Mouse (Mus musculus): ENCODE measurements around the gene Pabpn1. TPM values are rescaled to one million over a fixed set of nuclear protein-coding genes. Genes with fewer than 3 reads are reported as not detected.
A peak's percentile ranks its signal among the peaks of the same experiment; 100 is the strongest.

The Pabpn1 gene
- 19.7 and 36.0 TPM in 2 replicates for polyA plus RNA-seq (2012; rRNA removed)

GRCm38 (mm10) chr14:54892200-54892599 is at the start of gene Pabpn1:
Pabpn1 (plus strand) TSS chr14:54892500.
- Histone ChIP-seq H3K27me3 (ENCODE audit: control insufficient read depth, insufficient read depth, low read length) (no peaks in the 10 kb centered on the region), H3K27ac (ENCODE audit: insufficient read depth, low read depth, low read length) (peak within 1 kb of the TSS; percentile 35; the same call in 1 of the 2 replicates), H3K4me3 (ENCODE audit: low read depth, low read length) (no peak within 1 kb of the TSS), H3K4me1 (ENCODE audit: control insufficient read depth, insufficient read depth, insufficient read length, low read length) (peaks cover 2% of the 10 kb centered on the region; the same call in 1 of the 2 replicates), H3K36me3 (ENCODE audit: control insufficient read depth, insufficient read depth, low read length) (peaks cover 11% of the 10 kb centered on the region)
- WGBS: 93% methylated on average over 3 of the region's 3 CpGs
- TF ChIP-seq POLR2A (IDR thresholded peaks at IDR 0.05; ENCODE audit: low read depth, low read length) (no peak), CTCF (IDR thresholded peaks at IDR 0.05; ENCODE audit: extremely low read depth, insufficient read length, insufficient replicate concordance, low read depth, low read length) (no peak)

DNA sequence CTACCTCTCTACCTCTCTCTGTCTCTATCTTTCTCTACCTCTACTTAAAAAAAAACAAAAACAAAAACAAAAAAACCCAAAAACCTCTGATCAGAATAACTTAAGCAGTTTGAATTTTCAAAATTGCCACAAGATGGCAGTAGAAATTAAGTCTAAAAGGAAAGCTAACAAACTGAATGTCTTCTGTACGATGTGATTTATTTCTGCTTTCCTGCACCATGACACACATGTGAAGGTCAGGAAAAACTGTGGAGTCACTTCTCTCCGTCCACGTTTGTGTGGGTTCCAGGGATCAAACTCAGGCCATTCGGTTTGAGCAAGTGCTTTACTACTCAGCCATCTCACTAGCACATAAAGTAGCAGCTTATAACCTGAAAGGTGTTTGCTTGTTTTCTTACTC is 48.8 kb upstream of the Pabpn1 start:
- Histone ChIP-seq H3K27me3 (ENCODE audit: control insufficient read depth, insufficient read depth, low read length) (no peaks in the 10 kb centered on the region), H3K27ac (ENCODE audit: insufficient read depth, low read depth, low read length) (no peak overlapping the region), H3K4me3 (ENCODE audit: low read depth, low read length) (no peak overlapping the region), H3K4me1 (ENCODE audit: control insufficient read depth, insufficient read depth, insufficient read length, low read length) (no peaks in the 10 kb centered on the region), H3K36me3 (ENCODE audit: control insufficient read depth, insufficient read depth, low read length) (no peaks in the 10 kb centered on the region)
- TF ChIP-seq POLR2A (IDR thresholded peaks at IDR 0.05; ENCODE audit: low read depth, low read length) (no peak), CTCF (IDR thresholded peaks at IDR 0.05; ENCODE audit: extremely low read depth, insufficient read length, insufficient replicate concordance, low read depth, low read length) (no peak)
- WGBS: 2% methylated on average over 4 of the region's 4 CpGs

- Histone ChIP-seq H3K4me1 (ENCODE audit: control insufficient read depth, insufficient read depth, insufficient read length, low read length) (no peaks in the 10 kb centered on the region), H3K4me3 (ENCODE audit: low read depth, low read length) (no peak overlapping the region), H3K27me3 (ENCODE audit: control insufficient read depth, insufficient read depth, low read length) (no peaks in the 10 kb centered on the region), H3K36me3 (ENCODE audit: control insufficient read depth, insufficient read depth, low read length) (peaks cover 4% of the 10 kb centered on the region), H3K27ac (ENCODE audit: insufficient read depth, low read depth, low read length) (no peak overlapping the region)
- WGBS: 86% methylated on average over 3 of the region's 3 CpGs
- TF ChIP-seq CTCF (IDR thresholded peaks at IDR 0.05; ENCODE audit: extremely low read depth, insufficient read length, insufficient replicate concordance, low read depth, low read length): no peak
- TF ChIP-seq POLR2A (IDR thresholded peaks at IDR 0.05; ENCODE audit: low read depth, low read length): no peak
These were observed 36.6 kb upstream of the Pabpn1 start for GRCm38 (mm10) chr14:54855726-54856125.

GRCm38 (mm10) chr14:54856703-54857102 is 35.6 kb upstream of the Pabpn1 start:
- no peak for TF ChIP-seq CTCF (IDR thresholded peaks at IDR 0.05; ENCODE audit: extremely low read depth, insufficient read length, insufficient replicate concordance, low read depth, low read length)
- no peak for TF ChIP-seq POLR2A (IDR thresholded peaks at IDR 0.05; ENCODE audit: low read depth, low read length)
- Histone ChIP-seq H3K27ac (ENCODE audit: insufficient read depth, low read depth, low read length) (no peak overlapping the region), H3K4me1 (ENCODE audit: control insufficient read depth, insufficient read depth, insufficient read length, low read length) (no peaks in the 10 kb centered on the region), H3K27me3 (ENCODE audit: control insufficient read depth, insufficient read depth, low read length) (no peaks in the 10 kb centered on the region), H3K4me3 (ENCODE audit: low read depth, low read length) (no peak overlapping the region), H3K36me3 (ENCODE audit: control insufficient read depth, insufficient read depth, low read length) (peaks cover 4% of the 10 kb centered on the region)
- whole genome bisulfite sequencing: 83% methylated on average over 7 of the region's 7 CpGs

DNA sequence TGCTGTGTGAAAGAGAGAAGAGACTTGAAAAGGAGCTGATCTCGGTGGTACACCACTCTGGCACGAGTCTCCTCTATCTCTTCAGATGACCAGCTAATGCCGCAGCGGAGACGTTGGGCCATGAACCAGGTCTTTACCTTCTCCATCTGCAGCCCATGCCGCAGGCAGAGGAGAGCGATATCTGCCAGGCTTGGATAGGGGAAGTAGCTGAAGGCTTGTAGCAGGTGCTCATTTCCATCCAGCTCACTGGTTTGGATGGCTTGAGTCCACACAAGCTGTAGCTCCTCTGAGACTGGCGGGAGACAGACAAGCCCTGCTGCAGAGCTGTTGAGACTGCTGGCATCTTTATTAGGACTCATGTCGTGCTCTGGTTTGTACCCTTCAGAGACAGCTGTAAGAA is 34.4 kb upstream of the Pabpn1 start:
- TF ChIP-seq POLR2A (IDR thresholded peaks at IDR 0.05; ENCODE audit: low read depth, low read length) (no peak), CTCF (IDR thresholded peaks at IDR 0.05; ENCODE audit: extremely low read depth, insufficient read length, insufficient replicate concordance, low read depth, low read length) (no peak)
- Histone ChIP-seq H3K4me1 (ENCODE audit: control insufficient read depth, insufficient read depth, insufficient read length, low read length) (no peaks in the 10 kb centered on the region), H3K27me3 (ENCODE audit: control insufficient read depth, insufficient read depth, low read length) (no peaks in the 10 kb centered on the region), H3K4me3 (ENCODE audit: low read depth, low read length) (no peak overlapping the region), H3K36me3 (ENCODE audit: control insufficient read depth, insufficient read depth, low read length) (peaks cover 4% of the 10 kb centered on the region), H3K27ac (ENCODE audit: insufficient read depth, low read depth, low read length) (no peak overlapping the region)
- 97% methylated on average over 9 of the region's 9 CpGs for WGBS

GRCm38 (mm10) chr14:54860511-54860910 is 31.8 kb upstream of the Pabpn1 start:
- no peak for TF ChIP-seq POLR2A (IDR thresholded peaks at IDR 0.05; ENCODE audit: low read depth, low read length)
- TF ChIP-seq CTCF (IDR thresholded peaks at IDR 0.05; ENCODE audit: extremely low read depth, insufficient read length, insufficient replicate concordance, low read depth, low read length): peak; percentile 70; the same call in 1 of the 2 replicates
- 32% methylated on average over 2 of the region's 2 CpGs for WGBS
- Histone ChIP-seq H3K4me1 (ENCODE audit: control insufficient read depth, insufficient read depth, insufficient read length, low read length) (no peaks in the 10 kb centered on the region), H3K27ac (ENCODE audit: insufficient read depth, low read depth, low read length) (no peak overlapping the region), H3K4me3 (ENCODE audit: low read depth, low read length) (no peak overlapping the region), H3K36me3 (ENCODE audit: control insufficient read depth, insufficient read depth, low read length) (peaks cover 4% of the 10 kb centered on the region), H3K27me3 (ENCODE audit: control insufficient read depth, insufficient read depth, low read length) (no peaks in the 10 kb centered on the region)

GRCm38 (mm10) chr14:54863501-54864312 is 28.6 kb upstream of the Pabpn1 start:
- TF ChIP-seq POLR2A (IDR thresholded peaks at IDR 0.05; ENCODE audit: low read depth, low read length): 0 out of 2 replicates have a peak, but pooled peaks have one; percentile 9
- TF ChIP-seq CTCF (IDR thresholded peaks at IDR 0.05; ENCODE audit: extremely low read depth, insufficient read length, insufficient replicate concordance, low read depth, low read length): no peak
- peak overlapping the region; percentile 83 for H3K4me3 ChIP-seq (ENCODE audit: low read depth, low read length)
- peak overlapping the region; percentile 40; the same call in 1 of the 2 replicates for H3K27ac ChIP-seq (ENCODE audit: insufficient read depth, low read depth, low read length)
- no peaks in the 10 kb centered on the region for H3K4me1 ChIP-seq (ENCODE audit: control insufficient read depth, insufficient read depth, insufficient read length, low read length)
- no peaks in the 10 kb centered on the region for H3K36me3 ChIP-seq (ENCODE audit: control insufficient read depth, insufficient read depth, low read length)
- H3K27me3 ChIP-seq (ENCODE audit: control insufficient read depth, insufficient read depth, low read length): no peaks in the 10 kb centered on the region
- 1% methylated on average over 56 of the region's 56 CpGs for WGBS

Measured in small intestine, adult 2 months (tissue).